Mouse (Mus musculus) ES-Bruce4 (cell line): ENCODE measurements at regions not wholly inside any gene's neighbourhood (a gene's known extent, or its start where the extent isn't known, plus 50 kb on each side); places are given as distances from the start of the nearest gene placed in this dataset.

Experiments
- CTCF ChIP-seq: IDR thresholded peaks from one replicate; pipeline ENCODE4 v1.8.1; 2011; ENCODE audit warnings: low read depth, low read length
- POLR2A ChIP-seq: IDR thresholded peaks from one replicate; pipeline ENCODE4 v1.8.1; 2011; ENCODE audit warnings: low read length; ENCODE audit not compliant: insufficient read depth

GRCm38 (mm10) chr8:36318396-36318795, 552.8 kb downstream of the Gm19410 start:
- TF ChIP-seq CTCF (no peak), POLR2A (no peak)
